ENCODE assay signal across 8 mouse cellular contexts in genomic region chr12:34527761-34528160, GRCm38 (mm10).
DNase-seq lines count a peak whose midpoint lies in the region; ATAC-seq and TF ChIP-seq lines count a peak whose summit lies in the region.

No protein-coding gene starts in this region.

- peak overlapping the region; percentile 24; the same call in 1 of the 2 replicates for H3K27ac ChIP-seq in lung, embryonic 14.5 days (ENCODE audit: low read depth)
- H3K27ac ChIP-seq in forebrain, embryonic 12.5 days: peak overlapping the region; percentile 68
- no peak overlapping the region for H3K27ac ChIP-seq in intestine, embryonic 16.5 days (ENCODE audit: low read length)

- H3K9ac ChIP-seq in lung, embryonic 14.5 days: no peak overlapping the region; the same call in 1 of the 2 replicates
- H3K9ac ChIP-seq in forebrain, embryonic 12.5 days: peak overlapping the region; percentile 21
- no peak overlapping the region for H3K9ac ChIP-seq in intestine, embryonic 16.5 days (ENCODE audit: low read depth, low read length)

- DNase-seq in lung, embryonic 14.5 days: peak; percentile 21
- no peak for DNase-seq in lung, postnatal 14 days
- DNase-seq in retina, postnatal 1 day: peak; percentile 26
- DNase-seq in urinary bladder, adult 2 months (ENCODE audit: low spot score): no peak
- no peak for DNase-seq in layer of hippocampus, postnatal 14 days (ENCODE audit: low spot score in 2 of 2)
- DNase-seq in left cerebral cortex, adult 8-10 months (ENCODE audit: low spot score in 2 of 2): no peak

- peak overlapping the region; percentile 28 for H3K4me2 ChIP-seq in lung, embryonic 14.5 days
- peak overlapping the region; percentile 54 for H3K4me2 ChIP-seq in forebrain, embryonic 12.5 days
- peak overlapping the region; percentile 19; the same call in 1 of the 2 replicates for H3K4me2 ChIP-seq in intestine, embryonic 16.5 days (ENCODE audit: low read depth, low read length)

- no peak for ATAC-seq in lung, embryonic 14.5 days (ENCODE audit: insufficient read depth)
- no peak for ATAC-seq in forebrain, embryonic 12.5 days (ENCODE audit: low FRiP score)
- ATAC-seq in intestine, embryonic 16.5 days: no peak

- 0 out of 2 replicates have a peak, but pooled peaks cover 6% of the 10 kb centered on the region for H3K4me1 ChIP-seq in lung, embryonic 14.5 days (ENCODE audit: insufficient read depth)
- peaks cover 38% of the 10 kb centered on the region for H3K4me1 ChIP-seq in forebrain, embryonic 12.5 days
- peaks cover 6% of the 10 kb centered on the region; the same call in 1 of the 2 replicates for H3K4me1 ChIP-seq in intestine, embryonic 16.5 days (ENCODE audit: control insufficient read depth, insufficient read depth, low read length)

- WGBS in lung, embryonic 14.5 days: 37% methylated on average over 4 of the region's 4 CpGs
- 65% methylated on average over 4 of the region's 4 CpGs for WGBS in forebrain, embryonic 12.5 days
- 29% methylated on average over 4 of the region's 4 CpGs for WGBS in intestine, embryonic 16.5 days

- no peak for TF ChIP-seq CTCF in lung, embryonic 14.5 days (IDR thresholded peaks at IDR 0.05; ENCODE audit: low read depth)

- no peaks in the 10 kb centered on the region for H3K9me3 ChIP-seq in lung, embryonic 14.5 days (ENCODE audit: low read depth, low read length)
- no peaks in the 10 kb centered on the region for H3K9me3 ChIP-seq in forebrain, embryonic 12.5 days
- H3K9me3 ChIP-seq in intestine, embryonic 16.5 days (ENCODE audit: control insufficient read depth, low read length): no peaks in the 10 kb centered on the region

- H3K36me3 ChIP-seq in lung, embryonic 14.5 days (ENCODE audit: insufficient read depth): no peaks in the 10 kb centered on the region
- no peaks in the 10 kb centered on the region for H3K36me3 ChIP-seq in forebrain, embryonic 12.5 days (replicated peaks)
- H3K36me3 ChIP-seq in intestine, embryonic 16.5 days (ENCODE audit: control insufficient read depth, insufficient read depth, low read length): no peaks in the 10 kb centered on the region

- H3K27me3 ChIP-seq in lung, embryonic 14.5 days (ENCODE audit: insufficient read depth, low read length): no peaks in the 10 kb centered on the region
- no peaks in the 10 kb centered on the region for H3K27me3 ChIP-seq in forebrain, embryonic 12.5 days
- no peaks in the 10 kb centered on the region for H3K27me3 ChIP-seq in intestine, embryonic 16.5 days (replicated peaks; ENCODE audit: control insufficient read depth, insufficient read depth, low read length)

- peak overlapping the region; percentile 4; the same call in 1 of the 2 replicates for H3K4me3 ChIP-seq in lung, embryonic 14.5 days (ENCODE audit: low read depth, low read length)
- H3K4me3 ChIP-seq in forebrain, embryonic 12.5 days (replicated peaks): peak overlapping the region; percentile 29
- no peak overlapping the region; the same call in 1 of the 2 replicates for H3K4me3 ChIP-seq in intestine, embryonic 16.5 days (ENCODE audit: low read length)

Comparison
In these comparisons a context has a peak if more than half of its experiments do, and no peak if none do; other contexts are left out.
1. DNase-seq: peak in lung, embryonic 14.5 days (single experiment) and retina, postnatal 1 day (single experiment); none in lung, postnatal 14 days (single experiment), urinary bladder, adult 2 months (single experiment), layer of hippocampus, postnatal 14 days (0 of 2) and left cerebral cortex, adult 8-10 months (0 of 2).
2. Peak in every context shown above with its lines, with median percentiles within 50 percentile points of each other: H3K4me2 ChIP-seq.